Comparison of ENCODE assay signal across 8 mouse cellular contexts in genomic region chr11:101971410-101971809, GRCm38 (mm10). TPM values are rescaled to one million over a fixed set of nuclear protein-coding genes. Genes with fewer than 3 reads are reported as not detected.
DNase-seq lines count a peak whose midpoint lies in the region; ATAC-seq and TF ChIP-seq lines count a peak whose summit lies in the region.

No protein-coding gene starts in this region.

- H3K4me2 ChIP-seq in forebrain, embryonic 13.5 days = no peak overlapping the region

- H3K9me3 ChIP-seq in E14TG2a.4 (ENCODE audit: low read length) = no peaks in the 10 kb centered on the region
- no peaks in the 10 kb centered on the region for H3K9me3 ChIP-seq in forebrain, embryonic 13.5 days (replicated peaks)

- peak; percentile 17 for DNase-seq in kidney, adult 11 months
- no peak for DNase-seq in kidney, adult 18-20 months
- DNase-seq in urinary bladder, postnatal 4 days (ENCODE audit: low spot score in 2 of 2) = no peak
- DNase-seq in left cerebral cortex, adult 9 months (ENCODE audit: low spot score in 2 of 2) = no peak

- H3K4me3 ChIP-seq in E14TG2a.4 (replicated peaks; ENCODE audit: low read length) = no peak overlapping the region
- H3K4me3 ChIP-seq in bone marrow, adult 2 months (replicated peaks; ENCODE audit: control insufficient read depth, low read depth, low read length) = no peak overlapping the region
- H3K4me3 ChIP-seq in macrophage (ENCODE audit: inconsistent target) = no peak overlapping the region
- no peak overlapping the region for H3K4me3 ChIP-seq in forebrain, embryonic 13.5 days

- H3K9ac ChIP-seq in forebrain, embryonic 13.5 days = no peak overlapping the region

- H3K79me2 ChIP-seq in macrophage (ENCODE audit: inconsistent target) = peaks cover 25% of the 10 kb centered on the region

- peak; percentile 96 for TF ChIP-seq CTCF in E14TG2a.4 (conservative IDR thresholded peaks at IDR 0.05; ENCODE audit: low read length)
- peak; percentile 70 for TF ChIP-seq CTCF in bone marrow, adult 2 months (IDR thresholded peaks at IDR 0.05; ENCODE audit: control insufficient read depth, insufficient read depth, low read length)

- TF ChIP-seq POLR2A in bone marrow, adult 2 months (IDR thresholded peaks at IDR 0.05; ENCODE audit: borderline replicate concordance, control insufficient read depth, low read depth, low read length) = no peak

- H3K36me3 ChIP-seq in E14TG2a.4 (ENCODE audit: insufficient read depth, low read length) = peaks cover 22% of the 10 kb centered on the region
- peaks cover 33% of the 10 kb centered on the region; the same call in 1 of the 2 replicates for H3K36me3 ChIP-seq in macrophage (ENCODE audit: inconsistent target)
- no peaks in the 10 kb centered on the region for H3K36me3 ChIP-seq in forebrain, embryonic 13.5 days (ENCODE audit: poor library complexity, severe bottlenecking)

- H3K27ac ChIP-seq in bone marrow, adult 2 months (ENCODE audit: control insufficient read depth, insufficient read depth, low read depth, low read length, poor library complexity) = no peak overlapping the region
- H3K27ac ChIP-seq in macrophage = peak overlapping the region; percentile 96
- H3K27ac ChIP-seq in forebrain, embryonic 13.5 days = no peak overlapping the region

- 32% methylated on average over 3 of the region's 3 CpGs for WGBS in bone marrow, adult 2 months
- 61% methylated on average over 3 of the region's 3 CpGs for WGBS in macrophage (ENCODE audit: missing documents)
- 45% methylated on average over 3 of the region's 3 CpGs for WGBS in forebrain, embryonic 13.5 days

- peaks cover 13% of the 10 kb centered on the region for H3K27me3 ChIP-seq in E14TG2a.4 (ENCODE audit: insufficient read depth, low read length)
- H3K27me3 ChIP-seq in forebrain, embryonic 13.5 days = peaks cover 19% of the 10 kb centered on the region

- ATAC-seq in forebrain, embryonic 13.5 days = no peak

- H3K4me1 ChIP-seq in E14TG2a.4 (replicated peaks; ENCODE audit: low read depth, low read length) = peaks cover 47% of the 10 kb centered on the region
- no peaks in the 10 kb centered on the region for H3K4me1 ChIP-seq in bone marrow, adult 2 months (ENCODE audit: control insufficient read depth, insufficient read depth, low read length)
- H3K4me1 ChIP-seq in forebrain, embryonic 13.5 days = no peaks in the 10 kb centered on the region

RNA-seq across cellular contexts. Expression of gene Sost, which starts 4.6 kb away (rescaled TPM):
- not detected in 2 replicates for polyA plus RNA-seq in bone marrow, adult 2 months (2011; ENCODE audit: insufficient read depth, insufficient read length, low replicate concordance, missing spikeins)
- not detected for total RNA-seq in macrophage (2018; cell fraction: chromatin; rRNA removed)
- total RNA-seq in macrophage (2018; cell fraction: cytosol; rRNA removed) = not detected
- not detected for total RNA-seq in macrophage (2018; cell fraction: nucleus; rRNA removed)
- not detected in 3 replicates for polyA plus RNA-seq in macrophage (2018)
- polyA plus RNA-seq in forebrain, embryonic 13.5 days (2015; fragmentation: Nextera tagmentation; extraction: Ambion mirVana) = 0.14 TPM in 1 of 2 replicates, not detected in the other

RNA-seq across cellular contexts. Expression of gene Cfap97d1, which starts 12.7 kb away (rescaled TPM):
- not detected in 2 replicates for polyA plus RNA-seq in bone marrow, adult 2 months (2011; ENCODE audit: insufficient read depth, insufficient read length, low replicate concordance, missing spikeins)
- total RNA-seq in macrophage (2018; cell fraction: chromatin; rRNA removed) = not detected
- not detected for total RNA-seq in macrophage (2018; cell fraction: cytosol; rRNA removed)
- total RNA-seq in macrophage (2018; cell fraction: nucleus; rRNA removed) = not detected
- not detected in 3 replicates for polyA plus RNA-seq in macrophage (2018)
- not detected in 2 replicates for polyA plus RNA-seq in forebrain, embryonic 13.5 days (2015; fragmentation: Nextera tagmentation; extraction: Ambion mirVana)

RNA-seq across cellular contexts. Expression of gene Dusp3, which starts 15.4 kb away (rescaled TPM):
- polyA plus RNA-seq in bone marrow, adult 2 months (2011; ENCODE audit: insufficient read depth, insufficient read length, low replicate concordance, missing spikeins) = 8.2 and 15.2 TPM in 2 replicates
- 100 to 1,000 TPM in 1 of 26 experiments, 10 to 100 TPM in 25; 17.5 to 100 (median 40.7) TPM for total RNA-seq in macrophage (2018; cell fraction: chromatin; rRNA removed)
- 100 to 1,000 TPM in 13 of 26 experiments, 10 to 100 TPM in 13; 82.1 to 224 (median 125) TPM for total RNA-seq in macrophage (2018; cell fraction: cytosol; rRNA removed)
- total RNA-seq in macrophage (2018; cell fraction: nucleus; rRNA removed) = 100 to 1,000 TPM in 13 of 26 experiments, 10 to 100 TPM in 13; 44.6 to 157 (median 101) TPM
- 119 to 143 TPM (median 138 TPM) in 3 replicates for polyA plus RNA-seq in macrophage (2018)
- polyA plus RNA-seq in forebrain, embryonic 13.5 days (2015; fragmentation: Nextera tagmentation; extraction: Ambion mirVana) = 8.5 and 8.7 TPM in 2 replicates

RNA-seq across cellular contexts. Expression of gene Mpp3, which starts 56.9 kb away (rescaled TPM):
- polyA plus RNA-seq in bone marrow, adult 2 months (2011; ENCODE audit: insufficient read depth, insufficient read length, low replicate concordance, missing spikeins) = not detected in 2 replicates
- total RNA-seq in macrophage (2018; cell fraction: chromatin; rRNA removed) = not detected
- not detected for total RNA-seq in macrophage (2018; cell fraction: cytosol; rRNA removed)
- total RNA-seq in macrophage (2018; cell fraction: nucleus; rRNA removed) = under 1 TPM in 1 of 26 experiments, not detected in 25; 0.30 TPM
- not detected in 3 replicates for polyA plus RNA-seq in macrophage (2018)
- polyA plus RNA-seq in forebrain, embryonic 13.5 days (2015; fragmentation: Nextera tagmentation; extraction: Ambion mirVana) = 40.8 and 41.0 TPM in 2 replicates
